Mouse (Mus musculus) WW6 (cell line): Measurements from ENCODE around the gene Hsd11b1.
A peak's percentile ranks its signal among the peaks of the same experiment; 100 is the strongest.
"Not testable (repeated sequence)": the region's sequence is repeated elsewhere in the genome, so short reads cannot be mapped to it uniquely, and the experiment has no call there.

Experiments
- DNase-seq: peaks from one replicate; pipeline ENCODE4 v3.0.0-alpha.2; 2013; ENCODE audit warnings: low read depth, low spot score

The Hsd11b1 gene

GRCm38 (mm10) chr1:193279492-193279891 lies 15.6 kb upstream of the Hsd11b1 start:
- DNase-seq = no peak

GRCm38 (mm10) chr1:193278414-193279045 lies 14.7 kb upstream of the Hsd11b1 start:
- DNase-seq = no peak

GRCm38 (mm10) chr1:193274407-193275071 lies 10.7 kb upstream of the Hsd11b1 start:
- no peak for DNase-seq

- peak; percentile 58 for DNase-seq
Measured at GRCm38 (mm10) chr1:193272916-193273601, 9.2 kb upstream of the Hsd11b1 start, which contains the start of gene G0s2. Gene G0s2, minus strand, starts transcription at chr1:193273217.

- peak; percentile 20 for DNase-seq
Measured at GRCm38 (mm10) chr1:193272137-193272915, 8.5 kb upstream of the Hsd11b1 start.

- no peak for DNase-seq
Measured at GRCm38 (mm10) chr1:193270965-193271763, 7.3 kb upstream of the Hsd11b1 start.

- no peak for DNase-seq
Measured at GRCm38 (mm10) chr1:193265734-193266133, 1.9 kb upstream of the Hsd11b1 start.

- DNase-seq = no peak
Measured at GRCm38 (mm10) chr1:193263026-193263907, 608 bp downstream of the Hsd11b1 start.

GRCm38 (mm10) chr1:193261897-193262548 lies 1.9 kb downstream of the Hsd11b1 start:
- DNase-seq = no peak

- DNase-seq = no peak
Measured at GRCm38 (mm10) chr1:193259559-193259958, 4.3 kb downstream of the Hsd11b1 start.

- no peak for DNase-seq
Measured at GRCm38 (mm10) chr1:193256621-193257098, 7.2 kb downstream of the Hsd11b1 start.

- DNase-seq = no peak
Measured at GRCm38 (mm10) chr1:193256289-193256577, 7.6 kb downstream of the Hsd11b1 start.

GRCm38 (mm10) chr1:193255488-193256288 lies 8.2 kb downstream of the Hsd11b1 start:
- no peak for DNase-seq

GRCm38 (mm10) chr1:193255032-193255431 lies 8.8 kb downstream of the Hsd11b1 start:
- DNase-seq = no peak

GRCm38 (mm10) chr1:193253895-193254294 lies 10.0 kb downstream of the Hsd11b1 start:
- DNase-seq = not testable (repeated sequence)

- DNase-seq = no peak
Measured at GRCm38 (mm10) chr1:193252616-193253015, 11.3 kb downstream of the Hsd11b1 start.

- no peak for DNase-seq
Measured at GRCm38 (mm10) chr1:193251386-193251785, 12.5 kb downstream of the Hsd11b1 start.

GRCm38 (mm10) chr1:193250026-193250425 lies 13.8 kb downstream of the Hsd11b1 start:
- no peak for DNase-seq

GRCm38 (mm10) chr1:193244235-193244634 lies 19.6 kb downstream of the Hsd11b1 start:
- DNase-seq = no peak
